Mouse (Mus musculus) small intestine, adult 2 months (tissue): ENCODE results near the gene Ptpn11. TPM values are rescaled to one million over a fixed set of nuclear protein-coding genes. Genes with fewer than 3 reads are reported as not detected.

ENCODE experiments used
- H3K27ac ChIP-seq: fragments of 200-500 bp; 2 replicates; pipeline ENCODE4 v1.5.1; 2012; ENCODE audit warnings: low read depth, low read length, control low read depth, inconsistent platforms; ENCODE audit not compliant: insufficient read depth
- H3K27me3 ChIP-seq: fragments of 200-500 bp; 2 replicates; pipeline ENCODE4 v1.6.1; 2012; ENCODE audit warnings: mild to moderate bottlenecking, moderate library complexity, low read length, inconsistent platforms; ENCODE audit not compliant: control insufficient read depth, insufficient read depth
- H3K36me3 ChIP-seq: fragments of 200-500 bp; 2 replicates; pipeline ENCODE4 v1.6.1; 2012; ENCODE audit warnings: mild to moderate bottlenecking, low read length, control low read depth, inconsistent platforms; ENCODE audit not compliant: control insufficient read depth, insufficient read depth
- H3K4me1 ChIP-seq: fragments of 200-500 bp; 2 replicates; pipeline ENCODE4 v1.6.1; 2012; ENCODE audit warnings: low read length, inconsistent platforms, mixed read lengths; ENCODE audit not compliant: control insufficient read depth, insufficient read depth, insufficient read length
- H3K4me3 ChIP-seq: fragments of 200-500 bp; 2 replicates; pipeline ENCODE4 v1.5.1; 2012; ENCODE audit warnings: low read depth, mild to moderate bottlenecking, control low read depth, inconsistent platforms, low read length, moderate library complexity
- CTCF ChIP-seq: fragments of 200-500 bp; IDR thresholded peaks from 2 replicates; pipeline ENCODE4 v1.5.1; 2012; ENCODE audit warnings: low read depth, mild to moderate bottlenecking, control low read depth, inconsistent platforms, low read length, moderate library complexity, mixed read lengths; ENCODE audit not compliant: insufficient replicate concordance, insufficient read length; ENCODE audit errors: extremely low read depth
- POLR2A ChIP-seq: fragments of 200-500 bp; IDR thresholded peaks from 2 replicates; pipeline ENCODE4 v1.6.1; 2012; ENCODE audit warnings: low read depth, mild to moderate bottlenecking, control low read depth, inconsistent platforms, low read length, moderate library complexity
- WGBS: fragments of 180-500 bp; shearing (Covaris S2); methylation state at CpG from one replicate; pipeline ENCODE4 v1.1.7; 2018; 5-methylcytosine and 5-hydroxymethylcytosine counted together
- polyA plus RNA-seq: library from polyadenylated mRNA; depleted of rRNA; stranded (reverse); fragments of >200 nt; gene quantifications from 2 replicates; pipeline ENCODE4 v1.2.3, GENCODE M21; 2012

Gene Ptpn11
- polyA plus RNA-seq, 1 experiment = 14.2 TPM

DNA sequence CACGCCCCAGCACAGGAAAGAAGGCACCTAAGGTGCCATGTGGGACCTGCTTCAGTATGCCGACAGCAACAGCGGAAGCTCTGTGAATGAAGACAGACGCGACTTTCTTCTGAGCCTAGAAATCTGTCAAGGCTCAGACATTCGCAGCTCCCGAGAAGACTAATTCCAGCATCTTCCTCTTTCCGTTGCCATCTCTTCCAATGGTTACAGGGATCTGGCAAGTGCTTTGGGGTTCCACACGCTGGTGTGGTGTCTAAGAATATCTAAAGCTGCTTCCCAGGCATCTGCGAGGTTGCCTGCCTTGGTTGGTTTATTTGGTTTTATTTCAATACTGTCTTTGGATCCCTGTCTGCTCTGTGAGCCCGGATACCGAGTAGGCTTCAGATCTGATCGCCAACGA, 65.6 kb downstream of the Ptpn11 start:
- TF ChIP-seq POLR2A (no peak), CTCF (no peak)
- no peak overlapping the region for H3K4me3 ChIP-seq
- H3K4me1 ChIP-seq = no peaks in the 10 kb centered on the region
- H3K27ac ChIP-seq = no peak overlapping the region
- H3K27me3 ChIP-seq = no peaks in the 10 kb centered on the region
- 89% methylated on average over 14 of the region's 14 CpGs for WGBS
- peaks cover 4% of the 10 kb centered on the region for H3K36me3 ChIP-seq

DNA sequence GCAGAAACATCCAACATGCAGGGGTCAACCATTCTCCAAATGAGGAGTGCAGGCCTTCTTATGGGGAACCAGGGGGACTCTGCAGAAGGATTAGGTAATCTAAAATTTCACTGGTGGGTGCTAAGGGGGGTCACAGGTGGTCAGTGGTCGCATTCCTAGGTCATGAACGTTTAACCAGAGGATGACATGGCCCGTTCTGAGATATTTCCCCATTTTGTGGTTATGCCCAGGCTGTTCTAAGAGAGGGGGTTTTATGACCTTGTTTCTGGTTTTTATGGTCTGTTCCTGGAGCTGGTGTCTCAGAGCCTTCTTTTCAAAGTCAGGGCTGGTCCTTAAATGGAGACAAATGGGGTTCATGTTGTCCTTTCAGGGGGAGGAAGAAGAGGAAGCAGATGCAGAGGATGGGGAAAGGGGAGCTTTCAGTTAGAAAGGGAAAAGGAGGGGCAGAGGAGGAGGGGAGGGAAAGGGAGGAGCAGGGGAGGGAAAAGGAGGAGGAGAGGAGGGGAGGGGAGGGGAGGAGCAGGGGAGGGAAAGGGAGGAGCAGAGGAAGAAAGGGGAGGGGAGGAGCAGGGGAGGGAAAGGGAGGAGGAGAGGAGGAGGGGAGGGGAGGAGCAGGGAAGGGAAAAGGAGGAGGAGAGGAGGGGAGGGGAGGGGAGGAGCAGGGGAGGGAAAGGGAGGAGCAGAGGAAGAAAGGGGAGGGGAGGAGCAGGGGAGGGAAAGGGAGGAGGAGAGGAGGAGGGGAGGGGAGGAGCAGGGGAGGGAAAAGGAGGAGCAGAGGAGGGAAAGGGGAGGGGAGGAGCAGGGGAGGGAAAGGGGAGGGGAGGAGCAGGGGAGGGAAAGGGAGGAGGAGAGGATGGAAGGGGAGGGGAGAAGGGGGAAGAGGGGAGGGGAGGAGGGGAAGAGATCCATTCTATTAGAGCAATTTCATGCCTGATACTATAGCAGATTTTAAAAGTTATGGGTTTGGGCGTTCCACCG, 66.7 kb downstream of the Ptpn11 start:
- Histone ChIP-seq H3K27ac (no peak overlapping the region), H3K27me3 (no peaks in the 10 kb centered on the region), H3K4me3 (no peak overlapping the region), H3K36me3 (no peaks in the 10 kb centered on the region), H3K4me1 (no peaks in the 10 kb centered on the region)
- TF ChIP-seq CTCF (no peak), POLR2A (no peak)
- WGBS = 50% methylated on average over 5 of the region's 5 CpGs

DNA sequence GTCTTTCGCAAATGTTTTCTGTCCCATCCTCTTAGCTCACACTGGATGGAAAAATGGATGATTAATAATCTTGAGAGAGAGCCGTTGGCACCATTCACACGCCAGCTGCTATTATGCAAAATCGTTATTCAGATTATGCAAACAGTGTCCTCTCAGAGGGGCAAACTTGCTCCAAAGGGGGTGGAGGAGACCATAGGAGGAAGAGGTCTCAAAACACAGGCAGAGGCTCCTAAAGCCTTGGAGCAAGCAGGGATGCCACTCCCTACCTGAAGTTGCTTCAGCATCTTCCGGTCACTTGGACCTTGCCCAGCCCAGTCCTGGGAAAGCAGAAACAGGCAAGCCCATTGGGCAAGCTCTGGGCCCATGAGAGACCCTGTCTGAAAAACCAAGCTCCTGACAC, 67.8 kb downstream of the Ptpn11 start:
- no peak overlapping the region for H3K4me3 ChIP-seq
- no peaks in the 10 kb centered on the region for H3K27me3 ChIP-seq
- H3K36me3 ChIP-seq = no peaks in the 10 kb centered on the region
- WGBS = 43% methylated on average over 5 of the region's 5 CpGs
- H3K4me1 ChIP-seq = no peaks in the 10 kb centered on the region
- no peak for TF ChIP-seq CTCF
- TF ChIP-seq POLR2A = no peak
- H3K27ac ChIP-seq = no peak overlapping the region

DNA sequence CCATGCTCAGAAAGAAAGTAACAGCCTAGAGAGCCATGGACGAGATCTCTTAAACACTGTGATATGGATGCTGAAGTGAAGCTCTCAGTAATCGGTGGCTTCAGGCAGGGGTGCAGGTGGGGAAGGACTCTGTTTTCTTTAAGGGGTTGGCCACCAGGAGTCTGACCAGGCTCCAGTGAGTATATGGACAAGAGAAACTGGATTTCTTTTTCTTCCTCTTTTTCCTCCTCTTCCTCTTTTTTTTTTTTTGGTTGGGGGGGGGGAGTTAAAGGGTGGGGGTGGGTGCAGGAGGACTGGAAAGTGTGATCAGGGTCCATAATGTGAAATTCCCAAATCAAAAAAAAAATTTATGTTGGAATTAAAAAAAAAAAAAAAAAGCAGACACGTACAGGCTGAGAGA, 68.6 kb downstream of the Ptpn11 start:
- no peak overlapping the region for H3K27ac ChIP-seq
- no peaks in the 10 kb centered on the region for H3K4me1 ChIP-seq
- no peak overlapping the region for H3K4me3 ChIP-seq
- WGBS = 65% methylated on average over 3 of the region's 3 CpGs
- no peaks in the 10 kb centered on the region for H3K27me3 ChIP-seq
- TF ChIP-seq POLR2A (no peak), CTCF (no peak)
- H3K36me3 ChIP-seq = no peaks in the 10 kb centered on the region

DNA sequence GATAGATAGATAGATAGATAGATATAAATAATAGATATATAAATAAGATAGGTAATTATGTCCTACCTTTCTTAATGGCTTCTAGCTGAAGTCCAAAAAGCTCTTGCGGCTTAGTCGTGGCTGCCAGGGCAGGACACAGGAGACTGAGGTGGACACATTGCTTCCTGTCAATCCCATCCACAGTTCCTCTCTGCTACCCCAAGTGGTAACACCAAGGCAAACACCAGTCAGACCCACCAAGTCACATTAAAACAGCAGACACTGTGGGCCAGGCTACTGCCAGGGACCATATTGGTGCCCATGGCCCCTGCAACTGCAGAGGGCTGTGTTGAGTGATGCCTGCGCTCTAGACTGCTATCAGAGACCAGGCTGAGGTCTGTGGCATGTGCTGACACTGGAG, 69.2 kb downstream of the Ptpn11 start:
- Histone ChIP-seq H3K36me3 (no peaks in the 10 kb centered on the region), H3K4me1 (no peaks in the 10 kb centered on the region), H3K27ac (no peak overlapping the region), H3K4me3 (no peak overlapping the region), H3K27me3 (no peaks in the 10 kb centered on the region)
- no peak for TF ChIP-seq CTCF
- no peak for TF ChIP-seq POLR2A
- WGBS = 81% methylated on average over 3 of the region's 3 CpGs

DNA sequence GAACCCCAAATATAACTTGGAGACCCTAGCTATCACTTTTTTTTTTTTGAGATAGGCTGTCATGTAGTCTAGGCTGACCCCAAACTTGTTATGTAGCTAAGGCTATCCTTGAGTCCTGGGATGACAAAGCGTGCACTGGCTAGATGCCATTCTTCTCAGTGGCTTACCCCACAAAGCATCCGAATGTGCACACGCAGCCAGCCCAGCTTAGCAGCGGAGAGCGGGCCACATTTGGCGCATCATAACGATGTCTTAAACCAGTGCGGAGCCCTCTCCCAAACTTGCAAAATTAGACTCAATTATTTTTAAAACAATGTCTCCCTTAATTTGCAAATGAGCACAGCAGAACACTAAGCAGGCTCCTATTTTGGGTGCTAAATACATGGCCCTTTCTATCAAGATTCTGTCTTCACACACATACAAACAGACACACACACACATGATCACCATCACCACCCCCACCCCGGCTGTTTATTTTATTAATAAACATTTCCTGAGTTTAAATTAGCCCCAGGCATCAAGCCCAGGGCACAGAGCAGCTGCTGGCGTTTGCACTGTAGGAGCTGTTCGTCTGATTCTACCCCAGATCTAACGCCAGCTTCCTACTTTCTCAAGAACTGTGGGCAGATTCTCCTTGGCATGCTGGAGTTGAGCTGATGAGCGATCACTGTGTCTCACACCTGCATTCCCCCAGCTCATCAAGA, 71.7 kb downstream of the Ptpn11 start:
- no peak for TF ChIP-seq CTCF
- WGBS = 68% methylated on average over 13 of the region's 13 CpGs

DNA sequence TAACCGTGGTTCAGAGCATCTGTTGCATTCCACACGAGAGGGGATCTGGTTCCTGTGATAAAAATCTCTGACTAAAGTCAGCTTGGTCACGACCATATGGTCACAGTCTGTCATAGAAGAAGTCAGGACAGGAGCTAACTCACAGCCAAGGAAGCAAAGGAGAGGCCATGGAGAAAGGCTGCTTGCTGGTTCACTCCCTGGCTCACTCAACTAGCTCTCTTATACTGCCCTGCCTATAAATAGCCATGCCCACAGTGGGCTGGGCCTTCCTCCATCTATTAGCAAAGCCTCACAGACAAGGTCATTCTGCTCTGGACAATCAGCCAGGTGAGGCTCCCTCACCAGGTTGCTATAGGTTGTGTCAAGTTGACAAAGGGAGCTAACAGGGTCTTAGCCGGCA, 72.9 kb downstream of the Ptpn11 start:
- H3K27me3 ChIP-seq = no peaks in the 10 kb centered on the region
- TF ChIP-seq POLR2A = no peak
- TF ChIP-seq CTCF = no peak
- WGBS = 18% methylated on average over 4 of the region's 4 CpGs

More for the DNA sequence above, 71.7 kb downstream of the Ptpn11 start:
- Histone ChIP-seq H3K27me3 (no peaks in the 10 kb centered on the region), H3K36me3 (no peaks in the 10 kb centered on the region), H3K27ac (no peak overlapping the region), H3K4me1 (no peaks in the 10 kb centered on the region), H3K4me3 (no peak overlapping the region)

More for the DNA sequence above, 72.9 kb downstream of the Ptpn11 start:
- no peak overlapping the region for H3K4me3 ChIP-seq
- 0 out of 2 replicates have a peak, but pooled peaks cover 2% of the 10 kb centered on the region for H3K4me1 ChIP-seq
- H3K36me3 ChIP-seq = no peaks in the 10 kb centered on the region
- H3K27ac ChIP-seq = no peak overlapping the region
